Mouse (Mus musculus) megakaryocyte-erythroid progenitor cell, adult 5-6 weeks (primary cell): Measurements from ENCODE around the gene Ppara. TPM values are rescaled to one million over a fixed set of nuclear protein-coding genes. Genes with fewer than 3 reads are reported as not detected.

Experiments used
- ATAC-seq: replicated peaks from 2 replicates; pipeline ENCODE4 v1.8.0; 2016; ENCODE audit warnings: mild to moderate bottlenecking, inconsistent platforms; ENCODE audit not compliant: severe bottlenecking, poor library complexity, low FRiP score, low TSS enrichment
- total RNA-seq, 2 experiments: library from RNA; stranded (forward) in 1 of 2; stranded (reverse) in 1 of 2; fragments of 200-1000, 215-1000 nt in 1 of 2; fragments of >200 nt in 1 of 2; fragmentation: Nextera tagmentation in 1 of 2; gene quantifications; 2 replicates each; pipeline ENCODE4 v1.2.3; 2014 to 2017

The Ppara gene
- total RNA-seq, 2 experiments from 2014 or later = not detected

- no peak for ATAC-seq
Observed at GRCm38 (mm10) chr15:85703858-85704257, 30.9 kb upstream of the Ppara start.

DNA sequence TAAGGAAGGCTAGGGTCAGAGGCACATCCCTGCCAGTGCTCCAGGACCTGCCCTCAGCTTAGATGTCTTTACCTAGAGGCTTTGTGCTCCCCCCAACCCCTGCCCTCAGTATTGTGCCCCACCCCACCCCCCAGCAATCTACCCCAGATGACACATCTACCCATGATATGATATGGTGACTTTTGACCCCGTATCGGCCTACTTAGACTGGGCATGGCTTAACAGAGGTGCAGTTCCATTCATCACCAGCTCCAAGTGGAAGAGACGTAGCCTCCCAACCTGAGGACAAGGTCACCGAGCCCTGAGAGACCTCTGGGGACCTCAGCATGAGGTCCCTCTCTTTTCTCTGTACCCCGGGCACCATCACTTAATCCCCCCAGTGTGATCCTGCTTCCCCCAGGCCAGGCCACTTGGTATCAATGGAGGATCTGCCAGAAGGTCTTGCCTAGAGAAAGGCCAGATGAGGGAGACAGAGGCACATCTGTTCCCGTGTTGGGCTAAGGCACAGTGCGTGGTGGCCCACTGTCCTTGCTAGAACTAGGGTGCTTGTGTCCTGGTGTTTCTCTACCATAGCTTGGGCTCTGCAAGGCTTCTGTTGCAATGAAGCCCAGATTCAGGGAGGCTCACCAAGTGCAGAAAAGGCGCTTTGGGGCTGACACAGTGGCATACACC, 30.3 kb upstream of the Ppara start:
- no peak for ATAC-seq

GRCm38 (mm10) chr15:85705013-85705528, 29.7 kb upstream of the Ppara start:
- no peak for ATAC-seq

- ATAC-seq = no peak
Observed at GRCm38 (mm10) chr15:85705566-85706332, 29.0 kb upstream of the Ppara start.

DNA sequence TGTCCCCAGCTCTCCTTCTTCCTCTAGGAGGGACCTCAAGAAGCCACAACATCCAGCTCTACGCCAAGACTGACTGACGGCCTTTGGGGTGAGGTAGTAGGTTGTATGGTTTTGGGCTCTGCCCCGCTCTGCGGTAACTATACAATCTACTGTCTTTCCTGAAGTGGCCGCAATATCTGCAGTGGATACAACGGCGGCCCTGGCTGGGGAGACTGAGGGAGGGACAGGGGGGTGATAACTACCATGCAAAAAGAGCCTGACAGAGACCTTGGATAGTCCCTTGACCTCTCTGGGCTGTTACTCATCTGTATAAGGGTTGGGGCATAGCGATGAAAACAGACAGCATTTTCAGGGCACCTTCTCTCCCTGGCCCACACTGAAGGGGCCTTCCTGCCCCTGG, 28.3 kb upstream of the Ppara start:
- no peak for ATAC-seq

DNA sequence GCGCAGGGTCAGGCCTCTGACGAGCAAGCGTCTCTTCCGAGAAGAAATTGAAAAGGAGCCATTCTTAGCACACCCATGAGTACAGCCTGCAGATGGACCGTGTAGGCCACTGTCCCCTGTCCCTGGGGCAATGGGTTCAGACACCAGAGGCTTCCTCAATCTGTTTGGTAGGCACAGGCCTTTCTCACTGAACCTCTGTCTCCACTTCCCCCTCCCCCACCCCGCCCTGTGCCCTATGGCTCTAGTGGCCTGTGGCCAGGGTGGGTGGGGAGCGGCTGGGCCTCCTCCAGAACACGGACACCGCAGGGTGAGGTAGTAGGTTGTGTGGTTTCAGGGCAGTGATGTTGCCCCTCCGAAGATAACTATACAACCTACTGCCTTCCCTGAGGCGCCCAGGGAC, 27.8 kb upstream of the Ppara start:
- no peak for ATAC-seq

DNA sequence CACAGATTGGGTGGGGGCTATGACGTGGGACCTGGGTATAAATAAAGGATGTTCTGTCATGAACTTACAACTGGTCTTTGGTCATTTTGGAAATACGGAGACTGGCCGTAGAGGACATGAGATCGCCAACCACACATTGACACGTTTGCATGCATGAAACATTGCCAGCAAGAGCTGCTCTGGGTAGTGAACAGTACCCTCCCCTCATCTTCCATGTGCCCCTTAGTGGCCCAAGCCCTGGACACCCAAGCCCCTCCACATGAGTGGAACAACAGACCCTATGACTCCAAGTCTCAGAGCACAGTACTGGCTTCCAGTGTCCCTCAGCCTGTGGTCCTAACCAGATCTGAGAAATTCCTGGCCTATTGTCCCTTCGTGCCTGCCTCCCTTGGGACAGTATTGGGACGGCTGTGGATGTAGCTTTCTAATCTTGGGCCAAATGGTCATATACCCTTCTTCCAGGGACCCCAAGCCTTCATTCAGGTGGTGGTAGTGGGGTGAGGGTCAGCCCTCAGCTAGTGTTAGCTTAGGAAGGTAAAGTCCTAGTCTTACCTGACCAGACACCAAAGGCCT, 27.2 kb upstream of the Ppara start:
- ATAC-seq = no peak

GRCm38 (mm10) chr15:85708217-85708616, 26.6 kb upstream of the Ppara start:
- ATAC-seq = no peak

DNA sequence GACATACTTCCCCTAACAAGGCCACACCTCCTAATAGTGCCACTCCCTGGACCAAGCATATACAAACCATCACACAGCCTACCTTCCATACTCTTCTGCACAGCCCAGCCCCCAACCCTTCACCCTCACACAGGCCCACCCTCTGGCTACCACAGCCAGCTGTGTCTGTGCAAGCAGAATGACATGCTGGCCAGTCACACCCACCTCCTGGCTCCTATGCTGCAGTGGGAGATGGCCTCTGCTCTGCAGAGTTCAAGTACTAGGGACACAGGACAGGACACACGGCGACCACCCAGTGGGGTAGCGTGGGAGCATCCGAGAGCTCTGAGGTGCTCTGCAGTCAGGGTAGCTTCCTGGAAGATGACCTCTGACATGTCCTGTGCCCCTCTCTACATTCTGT, 25.9 kb upstream of the Ppara start:
- ATAC-seq = no peak

- peak; percentile 48 for ATAC-seq
Observed at GRCm38 (mm10) chr15:85709268-85709973, 25.4 kb upstream of the Ppara start.

DNA sequence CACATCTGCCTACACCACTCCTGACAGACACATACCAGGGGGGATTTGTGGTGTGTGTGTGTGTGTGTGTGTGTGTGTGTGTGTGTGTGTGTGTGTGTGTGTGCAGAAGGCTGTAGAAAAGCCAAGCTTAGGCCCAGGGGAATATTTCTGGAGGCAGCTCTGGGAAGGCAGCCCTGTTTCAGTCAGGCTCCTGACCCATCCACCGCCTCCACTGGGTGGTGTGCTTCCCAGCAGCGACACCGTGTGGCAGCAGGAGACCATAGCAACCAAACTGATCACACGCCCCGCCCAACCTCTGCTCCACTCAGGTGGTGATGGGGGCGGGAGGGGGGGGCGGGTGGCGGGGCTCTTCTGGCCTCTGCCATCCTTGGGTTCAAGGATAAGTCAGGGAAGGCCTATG, 24.6 kb upstream of the Ppara start:
- peak; percentile 56 for ATAC-seq

- no peak for ATAC-seq
Observed at GRCm38 (mm10) chr15:85710641-85711580, 23.9 kb upstream of the Ppara start.

- peak; percentile 37; the same call in 1 of the 2 replicates for ATAC-seq
Observed at GRCm38 (mm10) chr15:85712565-85713168, 22.1 kb upstream of the Ppara start.

DNA sequence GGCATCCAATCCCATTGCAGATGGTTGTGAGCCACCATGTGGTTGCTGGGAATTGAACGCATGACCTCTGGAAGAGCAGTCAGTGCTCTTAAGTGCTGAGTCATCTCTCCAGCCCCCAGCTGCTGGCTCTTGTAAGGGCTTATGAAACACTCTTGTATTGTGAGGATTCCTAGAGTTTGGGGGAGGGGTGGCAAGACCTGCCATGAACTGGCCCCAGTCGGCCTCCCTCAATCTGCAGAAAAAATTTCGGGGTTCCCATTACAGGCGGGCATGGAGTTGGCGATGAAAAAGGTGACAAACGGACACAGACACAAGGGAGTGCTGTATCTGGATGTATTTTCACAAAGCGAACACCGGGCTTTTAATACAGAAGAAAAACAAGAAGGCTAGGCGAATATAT, 21.4 kb upstream of the Ppara start:
- ATAC-seq = no peak

DNA sequence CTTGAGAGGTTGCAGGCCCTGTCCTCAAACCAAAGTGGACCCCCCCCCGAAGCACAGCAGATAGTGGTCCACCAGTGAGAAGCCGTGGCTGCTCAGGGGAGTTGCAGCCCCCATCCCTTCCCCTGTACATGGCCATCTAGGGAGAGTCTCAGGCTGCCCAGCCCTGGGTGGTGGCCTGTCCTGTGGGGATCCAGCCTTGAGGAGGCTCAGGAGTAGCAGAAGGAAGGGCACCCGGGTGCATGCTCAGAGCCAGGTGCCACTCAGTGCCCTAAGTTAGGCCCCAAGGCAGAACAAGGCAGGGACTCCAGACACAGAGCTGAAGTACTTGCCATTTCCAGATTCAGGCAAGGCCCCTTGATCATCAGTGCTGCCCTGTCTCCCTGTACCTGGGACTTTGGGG, 19.7 kb upstream of the Ppara start:
- ATAC-seq = no peak

DNA sequence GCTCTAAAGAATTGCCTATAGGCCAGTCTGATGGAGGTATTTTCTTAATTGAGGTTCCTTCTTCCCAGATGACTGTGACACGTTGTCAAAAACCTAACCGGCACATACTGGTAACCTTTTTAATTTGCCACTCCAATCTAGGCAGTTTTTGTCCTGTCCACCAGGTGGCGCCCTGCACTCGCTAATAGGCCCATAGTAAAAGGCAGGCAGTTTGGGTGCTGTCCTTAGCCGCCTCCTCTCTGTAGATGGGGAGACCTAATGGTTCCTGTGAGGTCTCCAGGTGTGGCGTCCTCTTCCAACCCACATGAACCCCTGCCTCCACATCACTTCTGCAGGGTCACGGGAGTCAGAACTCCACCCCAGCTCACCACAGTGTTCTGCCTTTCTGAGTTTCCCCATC, 18.7 kb upstream of the Ppara start:
- peak; percentile 64 for ATAC-seq

DNA sequence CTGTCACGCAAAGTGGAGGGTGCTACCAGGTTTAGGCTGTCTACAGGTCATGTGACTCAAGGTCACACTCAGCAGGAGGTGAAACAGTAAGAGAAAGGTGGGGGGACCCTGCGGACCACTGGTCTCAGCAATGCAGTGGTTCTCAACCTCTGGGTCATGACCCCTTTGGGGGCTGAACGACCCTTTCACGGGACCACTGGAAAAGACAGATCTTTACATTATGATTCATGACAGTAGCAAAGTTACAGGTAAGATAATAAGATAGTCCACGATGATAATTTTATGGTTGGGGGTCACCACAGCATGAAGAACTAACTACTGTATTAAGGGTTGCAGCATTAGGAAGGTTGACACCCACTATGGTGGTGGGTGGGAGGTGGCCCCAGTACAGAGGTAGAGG, 18.2 kb upstream of the Ppara start:
- no peak for ATAC-seq

DNA sequence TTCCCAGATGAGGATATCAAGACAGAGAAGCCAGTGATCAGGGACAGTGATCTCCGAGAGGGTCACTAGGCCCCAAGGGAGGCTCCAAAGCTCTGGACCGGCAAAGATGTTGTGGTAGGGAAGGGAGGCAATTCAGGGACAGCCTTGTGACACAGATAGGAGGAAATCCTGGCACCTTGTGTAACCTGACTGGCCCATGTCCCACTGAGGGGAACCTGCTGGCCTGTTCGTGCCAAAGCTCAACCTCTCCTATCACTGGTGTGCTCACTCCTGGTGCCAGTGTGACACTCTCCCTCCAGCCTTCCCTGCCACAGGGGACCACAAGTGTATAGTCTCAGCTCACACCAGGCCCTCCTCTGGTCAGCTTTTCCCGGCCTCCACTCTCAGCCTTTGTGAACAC, 17.8 kb upstream of the Ppara start:
- ATAC-seq = no peak

- ATAC-seq = no peak
Observed at GRCm38 (mm10) chr15:85717800-85718199, 17.0 kb upstream of the Ppara start.
